Mouse (Mus musculus): ENCODE measurements around the gene Rundc1. TPM values are rescaled to one million over a fixed set of nuclear protein-coding genes. Genes with fewer than 3 reads are reported as not detected.

Rundc1 gene
- polyA plus RNA-seq, 1 experiment from 2014 or later, result 18.6 TPM

DNA sequence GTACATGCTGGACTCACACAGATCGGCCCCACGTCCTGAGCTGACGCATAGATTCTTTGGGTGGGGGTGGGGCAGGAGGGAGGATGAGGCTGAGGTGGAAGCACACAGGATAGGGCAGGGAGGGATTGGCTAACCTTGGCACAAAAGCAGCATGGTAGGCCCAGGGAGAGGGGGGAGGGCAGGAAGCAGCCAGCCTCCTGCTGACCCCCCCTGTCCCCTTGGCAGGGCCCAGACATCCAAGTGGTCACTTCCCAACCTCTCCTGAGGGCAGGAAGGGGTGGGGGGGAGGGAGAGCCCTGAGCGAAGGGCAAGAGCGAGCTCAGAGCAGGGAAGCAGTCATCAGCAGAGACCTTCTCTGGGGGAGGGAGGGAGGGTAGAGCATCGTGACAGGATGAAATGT is 34.8 kb downstream of the Rundc1 start:
- Histone ChIP-seq H3K4me3 (ENCODE audit: low read depth, low read length) (no peak overlapping the region), H3K4me1 (ENCODE audit: control insufficient read depth, insufficient read depth, low read length) (peaks cover 26% of the 10 kb centered on the region), H3K9me3 (ENCODE audit: control insufficient read depth, low read length) (no peaks in the 10 kb centered on the region), H3K27me3 (ENCODE audit: control insufficient read depth, insufficient read depth, low read length) (no peaks in the 10 kb centered on the region), H3K27ac (ENCODE audit: low read depth, low read length) (no peak overlapping the region), H3K36me3 (ENCODE audit: control insufficient read depth, insufficient read depth, low read length) (peaks cover 4% of the 10 kb centered on the region; the same call in 1 of the 2 replicates), H3K9ac (ENCODE audit: low read length) (no peak overlapping the region), H3K4me2 (ENCODE audit: low read depth) (no peak overlapping the region)
- 42% methylated on average over 4 of the region's 6 CpGs for WGBS
- ATAC-seq (ENCODE audit: insufficient read depth, low FRiP score, low TSS enrichment), result no peak
- no peak for DNase-seq (ENCODE audit: low spot score)

DNA sequence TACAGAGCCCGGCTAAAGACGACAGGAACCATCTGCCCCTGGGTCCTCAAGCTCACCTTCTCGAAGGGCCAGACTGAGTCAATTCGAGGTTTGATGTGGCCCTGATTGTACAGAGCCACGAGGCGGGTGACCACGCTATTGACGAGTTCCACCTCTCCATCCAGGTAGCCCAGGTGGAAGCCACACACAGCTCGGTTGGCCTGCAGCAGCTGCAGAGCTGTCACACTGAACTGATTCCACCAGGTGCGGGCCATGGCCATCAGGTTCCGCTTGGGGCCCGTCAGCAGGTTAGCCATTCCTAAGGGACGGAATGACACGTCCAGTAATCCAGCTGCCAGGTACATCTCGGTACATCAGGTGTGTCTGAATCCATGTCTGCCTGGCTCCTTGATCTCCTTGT is 35.4 kb downstream of the Rundc1 start:
- peaks cover 4% of the 10 kb centered on the region; the same call in 1 of the 2 replicates for H3K36me3 ChIP-seq (ENCODE audit: control insufficient read depth, insufficient read depth, low read length)
- H3K27ac ChIP-seq (ENCODE audit: low read depth, low read length), result no peak overlapping the region
- ATAC-seq (ENCODE audit: insufficient read depth, low FRiP score, low TSS enrichment) (no peak), DNase-seq (ENCODE audit: low spot score) (no peak)
- H3K9ac ChIP-seq (ENCODE audit: low read length), result no peak overlapping the region
- no peaks in the 10 kb centered on the region for H3K27me3 ChIP-seq (ENCODE audit: control insufficient read depth, insufficient read depth, low read length)
- H3K4me1 ChIP-seq (ENCODE audit: control insufficient read depth, insufficient read depth, low read length), result peaks cover 26% of the 10 kb centered on the region
- no peak overlapping the region for H3K4me3 ChIP-seq (ENCODE audit: low read depth, low read length)
- WGBS, result 89% methylated on average over 15 of the region's 15 CpGs
- no peaks in the 10 kb centered on the region for H3K9me3 ChIP-seq (ENCODE audit: control insufficient read depth, low read length)
- H3K4me2 ChIP-seq (ENCODE audit: low read depth), result no peak overlapping the region

DNA sequence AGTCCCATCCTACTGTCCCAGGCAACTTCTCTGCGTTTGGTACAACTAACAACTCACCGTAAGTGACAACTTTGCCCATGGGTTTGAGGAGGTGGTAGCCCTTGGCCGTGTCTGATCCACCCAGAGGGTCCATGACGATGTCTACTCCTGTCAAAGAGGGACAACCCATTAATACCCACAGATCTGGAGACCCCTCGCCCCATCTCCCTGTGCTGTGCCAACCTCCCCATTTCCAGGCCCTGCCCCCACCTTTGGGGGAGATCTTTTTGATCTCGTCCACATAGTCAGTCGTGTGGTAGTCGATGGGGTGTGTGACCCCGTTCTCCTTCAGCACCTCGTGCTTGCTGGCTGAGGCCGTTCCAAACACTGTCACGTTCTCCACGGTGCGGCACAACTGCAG is 37.3 kb downstream of the Rundc1 start:
- Histone ChIP-seq H3K9ac (ENCODE audit: low read length) (no peak overlapping the region), H3K36me3 (ENCODE audit: control insufficient read depth, insufficient read depth, low read length) (peaks cover 4% of the 10 kb centered on the region; the same call in 1 of the 2 replicates), H3K4me2 (ENCODE audit: low read depth) (no peak overlapping the region), H3K27me3 (ENCODE audit: control insufficient read depth, insufficient read depth, low read length) (no peaks in the 10 kb centered on the region), H3K27ac (ENCODE audit: low read depth, low read length) (no peak overlapping the region), H3K4me3 (ENCODE audit: low read depth, low read length) (no peak overlapping the region), H3K4me1 (ENCODE audit: control insufficient read depth, insufficient read depth, low read length) (peaks cover 26% of the 10 kb centered on the region), H3K9me3 (ENCODE audit: control insufficient read depth, low read length) (no peaks in the 10 kb centered on the region)
- WGBS, result 80% methylated on average over 14 of the region's 14 CpGs
- ATAC-seq (ENCODE audit: insufficient read depth, low FRiP score, low TSS enrichment), result no peak
- DNase-seq (ENCODE audit: low spot score), result no peak

DNA sequence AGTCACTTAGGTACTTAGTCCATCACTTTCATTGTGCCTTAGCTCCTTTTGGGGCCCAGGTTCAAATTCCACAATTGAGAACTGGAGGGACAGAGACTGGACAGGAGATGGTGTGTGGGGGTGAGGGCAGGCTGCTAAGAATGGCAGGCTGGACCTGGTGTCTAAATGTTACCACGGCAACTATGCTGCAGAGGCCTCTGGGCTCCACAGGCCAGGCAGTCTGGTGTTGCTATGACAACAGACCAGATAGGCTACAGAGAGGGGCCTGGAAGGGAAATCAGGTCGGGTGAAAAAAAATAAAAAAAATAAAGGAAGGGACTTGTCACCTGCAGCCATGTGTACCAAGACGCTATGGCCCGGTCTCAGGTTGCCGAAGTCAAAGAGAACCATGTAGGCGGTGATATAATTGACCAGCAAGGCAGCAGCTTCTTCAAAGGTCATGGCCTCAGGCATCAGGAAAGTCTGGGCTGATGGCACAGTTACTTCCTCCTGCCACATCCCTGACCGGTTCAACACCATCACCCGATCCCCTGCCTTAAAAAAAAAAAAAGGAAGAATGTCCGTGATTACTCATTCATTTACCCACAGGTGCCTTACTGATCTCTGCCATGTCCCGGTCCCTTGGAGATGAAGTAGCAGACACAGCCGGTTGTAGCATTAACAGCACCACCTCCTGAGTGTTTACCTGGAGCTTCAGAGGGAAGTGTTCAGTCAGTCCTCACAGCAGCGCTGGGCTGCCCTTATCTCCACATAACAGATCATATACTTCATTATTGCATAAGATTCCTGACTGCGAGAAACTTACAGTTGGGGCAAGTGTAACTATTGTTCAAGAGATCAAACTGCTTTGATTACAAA is 37.9 kb downstream of the Rundc1 start:
- Histone ChIP-seq H3K27me3 (ENCODE audit: control insufficient read depth, insufficient read depth, low read length) (no peaks in the 10 kb centered on the region), H3K4me2 (ENCODE audit: low read depth) (peak overlapping the region; percentile 92), H3K4me1 (ENCODE audit: control insufficient read depth, insufficient read depth, low read length) (peaks cover 26% of the 10 kb centered on the region), H3K27ac (ENCODE audit: low read depth, low read length) (no peak overlapping the region), H3K9ac (ENCODE audit: low read length) (no peak overlapping the region), H3K36me3 (ENCODE audit: control insufficient read depth, insufficient read depth, low read length) (peaks cover 4% of the 10 kb centered on the region; the same call in 1 of the 2 replicates), H3K4me3 (ENCODE audit: low read depth, low read length) (no peak overlapping the region), H3K9me3 (ENCODE audit: control insufficient read depth, low read length) (no peaks in the 10 kb centered on the region)
- DNase-seq (ENCODE audit: low spot score) (peak; percentile 50), ATAC-seq (ENCODE audit: insufficient read depth, low FRiP score, low TSS enrichment) (0 out of 2 replicates have a peak, but pooled peaks have one; percentile 58)
- 37% methylated on average over 13 of the region's 13 CpGs for WGBS

DNA sequence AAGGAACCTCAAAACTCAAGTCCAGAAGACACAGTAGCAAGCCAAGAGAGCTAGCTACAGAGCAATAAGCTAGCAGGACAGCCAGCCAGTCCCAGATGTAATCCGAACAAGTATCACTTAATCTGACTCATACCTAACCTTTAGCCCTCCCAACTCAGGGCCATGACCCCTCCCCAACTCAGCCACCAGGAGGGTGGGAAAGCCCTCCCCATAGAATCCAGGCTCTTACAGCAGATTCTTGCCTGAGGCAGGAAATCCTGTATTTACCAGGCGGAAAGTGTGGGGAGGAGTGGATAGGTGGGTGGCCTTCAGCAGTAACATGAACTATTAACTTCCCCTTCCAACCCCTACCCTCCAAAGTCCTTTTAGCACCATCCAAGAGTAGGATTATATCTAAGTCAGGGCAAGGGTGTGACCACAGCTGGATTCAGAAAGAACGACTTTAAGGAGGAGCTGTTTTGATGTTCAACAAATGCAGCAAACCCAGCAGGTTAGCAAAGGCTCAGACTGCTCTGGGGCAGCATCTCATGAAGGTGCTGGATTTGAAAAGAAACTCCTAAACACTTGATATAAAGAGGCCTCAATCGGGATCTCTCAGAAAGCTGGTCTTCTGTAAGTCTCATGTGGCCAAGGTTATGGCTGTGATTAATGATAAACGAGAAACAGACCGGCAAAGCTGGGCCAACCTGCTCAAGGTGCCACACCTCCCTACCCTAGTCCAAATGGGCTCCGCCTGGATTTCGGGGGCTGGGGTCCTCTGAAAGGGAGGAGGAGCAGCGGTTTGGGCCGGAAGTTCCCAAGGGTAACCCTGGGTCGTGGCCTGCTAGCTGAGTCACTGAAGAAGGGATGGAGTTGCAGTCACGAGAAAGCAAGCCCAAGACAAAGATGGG is 39.6 kb downstream of the Rundc1 start, which contains the start of gene Rnd2:
Gene Rnd2, plus strand, starts transcription at position 789 of the 890 bp plus-strand sequence.
- DNase-seq (ENCODE audit: low spot score), result peak; percentile 22
- no peaks in the 10 kb centered on the region for H3K9me3 ChIP-seq (ENCODE audit: control insufficient read depth, low read length)
- no peak for ATAC-seq (ENCODE audit: insufficient read depth, low FRiP score, low TSS enrichment)
- peaks cover 4% of the 10 kb centered on the region; the same call in 1 of the 2 replicates for H3K36me3 ChIP-seq (ENCODE audit: control insufficient read depth, insufficient read depth, low read length)
- H3K4me2 ChIP-seq (ENCODE audit: low read depth), result peak within 1 kb of the TSS; percentile 92
- WGBS, result 12% methylated on average over 12 of the region's 12 CpGs
- peak within 1 kb of the TSS; percentile 83 for H3K4me3 ChIP-seq (ENCODE audit: low read depth, low read length)
- peak within 1 kb of the TSS; percentile 73 for H3K27ac ChIP-seq (ENCODE audit: low read depth, low read length)
- H3K9ac ChIP-seq (ENCODE audit: low read length), result peak within 1 kb of the TSS; percentile 72
- peaks cover 33% of the 10 kb centered on the region for H3K4me1 ChIP-seq (ENCODE audit: control insufficient read depth, insufficient read depth, low read length)
- no peaks in the 10 kb centered on the region for H3K27me3 ChIP-seq (ENCODE audit: control insufficient read depth, insufficient read depth, low read length)

DNA sequence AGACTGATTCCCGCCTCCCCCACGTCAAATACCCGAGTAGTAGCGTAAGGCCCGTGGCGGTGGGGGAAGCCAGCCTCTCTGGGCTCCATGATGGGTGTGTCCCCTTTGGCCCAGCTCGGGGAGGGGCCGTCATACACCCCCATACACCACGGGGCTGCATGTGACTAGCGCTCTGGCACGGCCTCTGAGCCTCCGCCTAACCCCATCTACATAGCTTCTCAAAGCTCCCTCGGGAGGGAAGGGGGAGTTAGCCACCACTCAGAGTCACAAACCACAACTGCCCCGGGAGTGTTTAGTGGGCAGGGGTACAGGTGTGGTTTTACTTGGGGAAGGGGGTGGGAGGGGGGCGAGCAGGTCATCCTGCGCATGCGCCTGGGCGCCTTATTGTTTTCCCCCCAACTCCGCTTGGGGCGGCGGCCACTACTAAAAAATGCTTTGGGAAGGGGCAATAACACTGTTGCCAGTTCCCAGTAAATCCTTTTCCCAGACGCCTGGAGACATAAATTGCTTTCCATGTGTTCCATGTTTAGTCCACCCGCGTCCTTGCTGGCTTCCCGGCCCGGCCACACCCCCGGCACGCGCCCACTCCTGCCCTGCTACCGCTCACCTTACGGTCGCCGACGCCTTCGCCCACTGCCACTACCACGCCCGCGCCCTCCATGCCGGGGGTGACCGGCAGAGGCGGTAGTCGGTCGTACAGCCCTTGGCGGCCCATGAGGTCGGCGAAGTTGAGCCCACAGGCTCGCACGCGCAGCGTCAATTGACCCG is 40.4 kb downstream of the Rundc1 start:
- Histone ChIP-seq H3K4me2 (ENCODE audit: low read depth) (peak overlapping the region; percentile 92), H3K9me3 (ENCODE audit: control insufficient read depth, low read length) (no peaks in the 10 kb centered on the region), H3K27ac (ENCODE audit: low read depth, low read length) (peak overlapping the region; percentile 73), H3K4me3 (ENCODE audit: low read depth, low read length) (peak overlapping the region; percentile 83), H3K27me3 (ENCODE audit: control insufficient read depth, insufficient read depth, low read length) (no peaks in the 10 kb centered on the region), H3K4me1 (ENCODE audit: control insufficient read depth, insufficient read depth, low read length) (peaks cover 36% of the 10 kb centered on the region), H3K9ac (ENCODE audit: low read length) (peak overlapping the region; percentile 72), H3K36me3 (ENCODE audit: control insufficient read depth, insufficient read depth, low read length) (peaks cover 2% of the 10 kb centered on the region; the same call in 1 of the 2 replicates)
- ATAC-seq (ENCODE audit: insufficient read depth, low FRiP score, low TSS enrichment) (0 out of 2 replicates have a peak, but pooled peaks have one; percentile 15), DNase-seq (ENCODE audit: low spot score) (peak; percentile 69)
- under 1% methylated on average over 51 of the region's 51 CpGs for WGBS

DNA sequence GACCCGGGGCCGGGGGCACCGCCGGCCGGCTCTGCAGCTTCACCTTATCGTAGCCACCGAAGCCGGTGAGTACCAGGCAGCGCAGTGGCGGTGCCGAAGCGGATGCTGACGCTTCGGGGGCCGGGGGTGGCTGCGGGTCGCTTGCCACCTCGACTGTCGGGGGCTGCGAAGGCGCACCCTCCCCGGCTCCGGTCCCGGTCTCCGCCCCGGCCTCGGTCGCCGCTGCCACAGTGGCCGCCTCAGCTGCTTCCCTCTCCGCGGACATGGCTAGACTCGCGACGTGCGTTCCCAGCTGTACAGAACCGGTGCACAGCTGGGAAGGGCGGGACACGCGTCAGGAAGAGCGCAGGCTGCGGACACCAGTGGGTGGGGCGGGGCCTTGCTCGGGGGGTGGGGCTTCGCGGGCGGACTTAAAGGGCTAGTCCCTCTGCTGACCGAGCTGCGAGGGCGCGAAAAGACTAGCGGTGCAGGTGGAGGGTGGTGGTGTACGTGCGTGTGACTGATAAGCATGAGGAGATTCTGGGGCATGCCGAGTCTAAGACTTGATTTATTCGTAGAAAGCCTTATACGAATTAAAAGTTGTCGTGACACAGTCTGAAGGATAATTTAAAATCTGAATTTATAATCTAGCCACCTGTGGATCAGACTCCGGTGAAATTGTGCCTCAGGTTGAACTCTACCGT is 41.1 kb downstream of the Rundc1 start, which contains the start of gene Vat1:
Gene Vat1, minus strand, starts transcription at position 362 of the 683 bp plus-strand sequence.
- Histone ChIP-seq H3K36me3 (ENCODE audit: control insufficient read depth, insufficient read depth, low read length) (peaks cover 2% of the 10 kb centered on the region), H3K27ac (ENCODE audit: low read depth, low read length) (peak within 1 kb of the TSS; percentile 73), H3K4me1 (ENCODE audit: control insufficient read depth, insufficient read depth, low read length) (peaks cover 37% of the 10 kb centered on the region), H3K4me3 (ENCODE audit: low read depth, low read length) (peak within 1 kb of the TSS; percentile 83), H3K9me3 (ENCODE audit: control insufficient read depth, low read length) (no peaks in the 10 kb centered on the region), H3K27me3 (ENCODE audit: control insufficient read depth, insufficient read depth, low read length) (no peaks in the 10 kb centered on the region), H3K4me2 (ENCODE audit: low read depth) (peak within 1 kb of the TSS; percentile 92), H3K9ac (ENCODE audit: low read length) (peak within 1 kb of the TSS; percentile 72)
- DNase-seq (ENCODE audit: low spot score), result peak; percentile 75
- 1% methylated on average over 57 of the region's 60 CpGs for WGBS
- ATAC-seq (ENCODE audit: insufficient read depth, low FRiP score, low TSS enrichment), result peak; percentile 24; the same call in 1 of the 2 replicates

Measured in neural tube, embryonic 11.5 days (tissue).